Mouse (Mus musculus) liver, adult 2 months (tissue): ENCODE data around the gene B830017H08Rik.

Experiments
- CTCF ChIP-seq: fragments of 200-500 bp; IDR thresholded peaks from 2 replicates; pipeline ENCODE4 v1.5.1; 2011; ENCODE audit warnings: low read depth, low read length, control low read depth
- POLR2A ChIP-seq: fragments of 200-500 bp; IDR thresholded peaks from 2 replicates; pipeline ENCODE4 v1.6.1; 2011; ENCODE audit warnings: low read length, control low read depth; ENCODE audit not compliant: insufficient read depth; ENCODE audit errors: extremely low read depth

DNA sequence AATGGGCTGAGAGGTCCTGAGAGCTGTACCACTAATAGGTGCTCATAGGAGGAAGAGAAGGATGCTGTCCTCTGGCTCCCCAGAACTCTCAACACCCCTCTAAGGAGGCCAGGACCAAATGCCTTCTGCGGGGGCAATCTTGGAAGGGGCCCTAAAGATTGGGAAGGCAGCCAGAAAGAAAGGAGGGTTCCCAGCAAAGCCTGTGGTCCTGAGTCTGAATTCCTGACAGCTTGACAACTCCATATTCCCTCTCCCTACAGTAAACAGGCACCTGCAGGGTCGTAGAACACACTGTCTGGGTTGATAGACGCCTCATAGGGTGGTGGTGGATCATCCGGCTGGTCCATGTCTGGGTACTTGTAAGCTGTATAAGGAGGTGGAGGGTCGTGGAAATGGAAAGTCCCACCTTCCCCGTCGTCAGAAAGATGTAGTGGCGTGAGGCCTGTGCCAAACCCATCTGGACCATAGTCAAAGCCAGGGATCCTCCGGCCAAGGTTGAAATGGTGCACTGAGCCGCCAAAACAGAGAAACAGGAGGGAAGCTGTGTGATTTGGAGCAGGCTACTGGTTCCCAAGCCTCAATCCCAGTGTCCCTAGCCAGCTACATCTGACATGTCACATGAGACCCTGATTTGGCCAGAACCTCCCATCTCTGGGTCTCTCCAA is 10.9 kb downstream of the B830017H08Rik start:
- TF ChIP-seq POLR2A (no peak), CTCF (no peak)
